8 mouse cellular contexts compared by ENCODE assay signal in genomic region chr15:82353078-82353744, GRCm38 (mm10). TPM values are rescaled to one million over a fixed set of nuclear protein-coding genes. Genes with fewer than 3 reads are reported as not detected.
A peak's percentile ranks its signal among the peaks of the same experiment; 100 is the strongest.
DNase-seq lines count a peak whose midpoint lies in the region; ATAC-seq lines count a peak whose summit lies in the region.

No protein-coding gene starts in this region.

- peaks cover 27% of the 10 kb centered on the region for H3K36me3 ChIP-seq in lung, embryonic 15.5 days
- peaks cover 28% of the 10 kb centered on the region for H3K36me3 ChIP-seq in hindbrain, embryonic 14.5 days (replicated peaks; ENCODE audit: control insufficient read depth, insufficient read depth)
- peaks cover 29% of the 10 kb centered on the region for H3K36me3 ChIP-seq in midbrain, embryonic 14.5 days (ENCODE audit: control insufficient read depth, insufficient read depth, low read length)

- no peaks in the 10 kb centered on the region for H3K27me3 ChIP-seq in lung, embryonic 15.5 days
- H3K27me3 ChIP-seq in hindbrain, embryonic 14.5 days (ENCODE audit: control insufficient read depth, insufficient read depth, low read length): no peaks in the 10 kb centered on the region
- no peaks in the 10 kb centered on the region for H3K27me3 ChIP-seq in midbrain, embryonic 14.5 days (ENCODE audit: control insufficient read depth, insufficient read depth, low read length)

- H3K9ac ChIP-seq in lung, embryonic 15.5 days: peak overlapping the region; percentile 87
- peak overlapping the region; percentile 95 for H3K9ac ChIP-seq in hindbrain, embryonic 14.5 days
- peak overlapping the region; percentile 97 for H3K9ac ChIP-seq in midbrain, embryonic 14.5 days (replicated peaks; ENCODE audit: low read length)

- H3K4me3 ChIP-seq in lung, embryonic 15.5 days: peak overlapping the region; percentile 69
- peak overlapping the region; percentile 80 for H3K4me3 ChIP-seq in hindbrain, embryonic 14.5 days (replicated peaks; ENCODE audit: low read length)
- H3K4me3 ChIP-seq in midbrain, embryonic 14.5 days (replicated peaks; ENCODE audit: low read depth, low read length): peak overlapping the region; percentile 87

- no peak for DNase-seq in lung, postnatal 14 days
- peak; percentile 31 for DNase-seq in c-Kit-positive CD71-positive TER-119-positive erythroid progenitor cells, embryonic 14.5 days (ENCODE audit: low spot score)
- DNase-seq in hindbrain, embryonic 14.5 days (ENCODE audit: low spot score): no peak
- no peak for DNase-seq in midbrain, embryonic 14.5 days
- no peak for DNase-seq in urinary bladder, postnatal 10 days (ENCODE audit: low spot score)
- no peak for DNase-seq in urinary bladder, postnatal 4 days (ENCODE audit: low spot score in 2 of 2)

- no peak for ATAC-seq in lung, embryonic 15.5 days (ENCODE audit: borderline replicate concordance, extremely low read depth, low FRiP score, low TSS enrichment)
- ATAC-seq in hindbrain, embryonic 14.5 days (ENCODE audit: low FRiP score): no peak
- no peak for ATAC-seq in midbrain, embryonic 14.5 days (ENCODE audit: low FRiP score, low TSS enrichment)
- ATAC-seq in megakaryocyte progenitor cell, adult 5-6 weeks (replicated peaks; ENCODE audit: poor library complexity): no peak

- no peaks in the 10 kb centered on the region for H3K9me3 ChIP-seq in lung, embryonic 15.5 days
- H3K9me3 ChIP-seq in hindbrain, embryonic 14.5 days (ENCODE audit: control insufficient read depth, low read length): no peaks in the 10 kb centered on the region
- H3K9me3 ChIP-seq in midbrain, embryonic 14.5 days (ENCODE audit: control insufficient read depth, low read length): no peaks in the 10 kb centered on the region

- 0 out of 2 replicates have a peak overlapping the region, but pooled peaks have one; percentile 33 for H3K27ac ChIP-seq in lung, embryonic 15.5 days
- H3K27ac ChIP-seq in hindbrain, embryonic 14.5 days: peak overlapping the region; percentile 85
- peak overlapping the region; percentile 89 for H3K27ac ChIP-seq in midbrain, embryonic 14.5 days (replicated peaks; ENCODE audit: low read depth, low read length)

- H3K4me2 ChIP-seq in lung, embryonic 15.5 days: peak overlapping the region; percentile 83
- peak overlapping the region; percentile 68 for H3K4me2 ChIP-seq in hindbrain, embryonic 14.5 days (replicated peaks)
- H3K4me2 ChIP-seq in midbrain, embryonic 14.5 days (ENCODE audit: low read length): peak overlapping the region; percentile 85

- peaks cover 18% of the 10 kb centered on the region for H3K4me1 ChIP-seq in lung, embryonic 15.5 days
- peaks cover 18% of the 10 kb centered on the region for H3K4me1 ChIP-seq in hindbrain, embryonic 14.5 days (replicated peaks; ENCODE audit: control insufficient read depth, insufficient read depth, low read length)
- peaks cover 13% of the 10 kb centered on the region for H3K4me1 ChIP-seq in midbrain, embryonic 14.5 days (ENCODE audit: control insufficient read depth, insufficient read depth, low read length)

- WGBS in lung, embryonic 15.5 days: 23% methylated on average over 14 of the region's 14 CpGs
- WGBS in hindbrain, embryonic 14.5 days: 34% methylated on average over 14 of the region's 14 CpGs
- 32% methylated on average over 14 of the region's 14 CpGs for WGBS in midbrain, embryonic 14.5 days

RNA-seq across cellular contexts. Expression of gene Ndufa6, which starts 0.9 kb away (rescaled TPM):
- 276 and 282 TPM in 2 replicates for polyA plus RNA-seq in lung, embryonic 15.5 days (2015; fragmentation: Nextera tagmentation; extraction: Ambion mirVana)
- polyA plus RNA-seq in hindbrain, embryonic 14.5 days (2014; fragmentation: Nextera tagmentation; extraction: Ambion mirVana): 383 and 445 TPM in 2 replicates
- polyA plus RNA-seq in midbrain, embryonic 14.5 days (2014; fragmentation: Nextera tagmentation; extraction: Ambion mirVana): 375 and 469 TPM in 2 replicates
- total RNA-seq in megakaryocyte progenitor cell, adult 5-6 weeks (2015): 244 and 269 TPM in 2 replicates
- 136 and 168 TPM in 2 replicates for total RNA-seq in megakaryocyte progenitor cell, adult 5-6 weeks (2017)

RNA-seq across cellular contexts. Expression of gene Smdt1, which starts 14.5 kb away (rescaled TPM):
- 235 and 254 TPM in 2 replicates for polyA plus RNA-seq in lung, embryonic 15.5 days (2015; fragmentation: Nextera tagmentation; extraction: Ambion mirVana)
- 349 and 367 TPM in 2 replicates for polyA plus RNA-seq in hindbrain, embryonic 14.5 days (2014; fragmentation: Nextera tagmentation; extraction: Ambion mirVana)
- 286 and 365 TPM in 2 replicates for polyA plus RNA-seq in midbrain, embryonic 14.5 days (2014; fragmentation: Nextera tagmentation; extraction: Ambion mirVana)
- total RNA-seq in megakaryocyte progenitor cell, adult 5-6 weeks (2015): 155 and 168 TPM in 2 replicates
- 94.0 and 121 TPM in 2 replicates for total RNA-seq in megakaryocyte progenitor cell, adult 5-6 weeks (2017)

RNA-seq across cellular contexts. Expression of gene Pheta2, which starts 14.5 kb away (rescaled TPM):
- 15.4 and 16.4 TPM in 2 replicates for polyA plus RNA-seq in lung, embryonic 15.5 days (2015; fragmentation: Nextera tagmentation; extraction: Ambion mirVana)
- 1.5 and 1.8 TPM in 2 replicates for polyA plus RNA-seq in hindbrain, embryonic 14.5 days (2014; fragmentation: Nextera tagmentation; extraction: Ambion mirVana)
- polyA plus RNA-seq in midbrain, embryonic 14.5 days (2014; fragmentation: Nextera tagmentation; extraction: Ambion mirVana): 0.85 and 1.3 TPM in 2 replicates
- total RNA-seq in megakaryocyte progenitor cell, adult 5-6 weeks (2015): 2.0 and 3.5 TPM in 2 replicates
- total RNA-seq in megakaryocyte progenitor cell, adult 5-6 weeks (2017): 5.2 and 7.4 TPM in 2 replicates

RNA-seq across cellular contexts. Expression of gene Naga, which starts 14.5 kb away (rescaled TPM):
- polyA plus RNA-seq in lung, embryonic 15.5 days (2015; fragmentation: Nextera tagmentation; extraction: Ambion mirVana): 47.0 and 52.3 TPM in 2 replicates
- polyA plus RNA-seq in hindbrain, embryonic 14.5 days (2014; fragmentation: Nextera tagmentation; extraction: Ambion mirVana): 32.1 and 38.7 TPM in 2 replicates
- 23.0 and 27.3 TPM in 2 replicates for polyA plus RNA-seq in midbrain, embryonic 14.5 days (2014; fragmentation: Nextera tagmentation; extraction: Ambion mirVana)
- 39.9 and 43.8 TPM in 2 replicates for total RNA-seq in megakaryocyte progenitor cell, adult 5-6 weeks (2015)
- 37.1 and 37.3 TPM in 2 replicates for total RNA-seq in megakaryocyte progenitor cell, adult 5-6 weeks (2017)

RNA-seq across cellular contexts. Expression of gene Cyp2d22, which starts 26.8 kb away (rescaled TPM):
- 6.7 and 9.6 TPM in 2 replicates for polyA plus RNA-seq in lung, embryonic 15.5 days (2015; fragmentation: Nextera tagmentation; extraction: Ambion mirVana)
- 2.3 and 2.5 TPM in 2 replicates for polyA plus RNA-seq in hindbrain, embryonic 14.5 days (2014; fragmentation: Nextera tagmentation; extraction: Ambion mirVana)
- polyA plus RNA-seq in midbrain, embryonic 14.5 days (2014; fragmentation: Nextera tagmentation; extraction: Ambion mirVana): 0.76 and 2.1 TPM in 2 replicates
- 1.7 TPM in 1 of 2 replicates, not detected in the other for total RNA-seq in megakaryocyte progenitor cell, adult 5-6 weeks (2015)
- 0.03 TPM in 1 of 2 replicates, not detected in the other for total RNA-seq in megakaryocyte progenitor cell, adult 5-6 weeks (2017)

Comparison
In these comparisons a context has a peak if more than half of its experiments do, and no peak if none do; other contexts are left out.
1. H3K27ac ChIP-seq: peak in every context shown above with its lines; median percentile 89 in midbrain, embryonic 14.5 days; 85 in hindbrain, embryonic 14.5 days; 33 in lung, embryonic 15.5 days.